Mouse (Mus musculus): ENCODE results near the gene Olfm3. TPM values are rescaled to one million over a fixed set of nuclear protein-coding genes. Genes with fewer than 3 reads are reported as not detected.

Gene Olfm3
- polyA plus RNA-seq, 1 experiment from 2014 or later = 0.05 TPM

DNA sequence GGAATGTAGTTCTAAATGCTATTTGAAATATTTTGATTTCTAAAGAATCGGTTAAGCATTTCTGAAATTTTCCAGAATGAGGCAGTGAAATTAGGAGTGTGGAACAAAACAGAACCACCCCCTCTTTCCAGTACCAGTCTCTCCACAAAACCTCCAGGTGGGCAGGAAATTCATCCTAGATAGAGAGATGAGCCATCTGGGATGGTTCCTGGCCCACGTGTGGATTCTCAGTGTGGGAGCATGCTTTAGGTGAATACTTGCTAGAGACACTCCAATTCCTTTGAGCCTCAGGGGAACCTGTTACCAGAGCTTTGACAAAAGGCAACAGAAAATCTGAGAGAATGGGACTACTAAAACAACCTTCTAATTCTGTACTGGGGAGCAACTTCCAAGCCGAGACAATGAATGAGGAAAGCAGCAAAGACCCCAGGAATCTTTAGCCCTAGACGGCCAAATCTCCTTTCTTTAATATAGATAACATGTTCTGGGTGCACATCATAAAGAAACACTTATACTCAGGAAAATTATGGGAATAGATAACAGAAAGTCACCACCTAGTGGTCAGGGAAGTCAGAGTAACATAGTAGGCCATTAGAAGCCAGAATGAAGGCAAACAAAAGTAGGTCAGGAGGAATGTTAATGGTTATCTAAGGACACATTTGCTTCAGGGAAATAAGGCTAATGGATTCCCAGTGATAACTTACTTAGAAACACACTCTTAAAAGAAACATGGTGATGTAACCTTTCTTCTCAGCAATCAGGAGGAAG is 58.6 kb downstream of the Olfm3 start:
- TF ChIP-seq CTCF (IDR thresholded peaks at IDR 0.05; ENCODE audit: low read depth) (no peak), EP300 (optimal IDR thresholded peaks at IDR 0.05) (no peak)
- Histone ChIP-seq H3K27ac (replicated peaks) (no peak overlapping the region), H3K36me3 (ENCODE audit: control insufficient read depth, insufficient read depth, low read length) (no peaks in the 10 kb centered on the region), H3K9me3 (ENCODE audit: control insufficient read depth, low read length) (no peaks in the 10 kb centered on the region), H3K4me3 (ENCODE audit: low read depth, low read length) (no peak overlapping the region), H3K4me2 (replicated peaks; ENCODE audit: low read depth) (no peak overlapping the region), H3K4me1 (replicated peaks; ENCODE audit: control insufficient read depth, insufficient read depth) (no peaks in the 10 kb centered on the region), H3K9ac (ENCODE audit: low read length) (no peak overlapping the region), H3K27me3 (ENCODE audit: control insufficient read depth, insufficient read depth, low read length) (no peaks in the 10 kb centered on the region)
- ATAC-seq (ENCODE audit: low FRiP score, low TSS enrichment) (no peak), DNase-seq (ENCODE audit: low spot score) (no peak)
- WGBS = 68% methylated on average over 4 of the region's 4 CpGs

DNA sequence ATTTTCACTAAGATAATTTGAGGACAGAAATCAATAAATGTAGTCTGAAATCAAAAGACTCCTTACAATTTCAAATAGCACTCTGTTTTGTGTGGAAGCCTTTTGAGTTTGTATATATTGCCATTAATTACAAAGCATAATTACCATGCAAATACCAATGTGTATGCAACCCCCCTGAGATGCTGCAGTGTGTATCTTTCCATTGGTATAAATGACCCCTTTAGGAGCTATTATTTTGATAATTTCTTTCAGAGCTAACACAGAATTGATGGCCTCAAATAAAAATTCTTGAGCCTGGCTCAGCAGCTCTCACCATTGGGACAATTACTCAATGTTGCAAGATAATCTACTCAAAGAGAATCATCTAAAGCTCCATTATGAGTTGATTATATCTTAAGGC is 67.3 kb downstream of the Olfm3 start:
- H3K9ac ChIP-seq (ENCODE audit: low read length) = no peak overlapping the region
- H3K4me2 ChIP-seq (replicated peaks; ENCODE audit: low read depth) = no peak overlapping the region
- TF ChIP-seq EP300 (optimal IDR thresholded peaks at IDR 0.05) (no peak), CTCF (IDR thresholded peaks at IDR 0.05; ENCODE audit: low read depth) (no peak)
- H3K27me3 ChIP-seq (ENCODE audit: control insufficient read depth, insufficient read depth, low read length) = no peaks in the 10 kb centered on the region
- H3K27ac ChIP-seq (replicated peaks) = no peak overlapping the region
- no peaks in the 10 kb centered on the region for H3K9me3 ChIP-seq (ENCODE audit: control insufficient read depth, low read length)
- no peak for ATAC-seq (ENCODE audit: low FRiP score, low TSS enrichment)
- H3K36me3 ChIP-seq (ENCODE audit: control insufficient read depth, insufficient read depth, low read length) = no peaks in the 10 kb centered on the region
- no peak for DNase-seq (ENCODE audit: low spot score)
- H3K4me3 ChIP-seq (ENCODE audit: low read depth, low read length) = no peak overlapping the region
- no peaks in the 10 kb centered on the region for H3K4me1 ChIP-seq (replicated peaks; ENCODE audit: control insufficient read depth, insufficient read depth)

DNA sequence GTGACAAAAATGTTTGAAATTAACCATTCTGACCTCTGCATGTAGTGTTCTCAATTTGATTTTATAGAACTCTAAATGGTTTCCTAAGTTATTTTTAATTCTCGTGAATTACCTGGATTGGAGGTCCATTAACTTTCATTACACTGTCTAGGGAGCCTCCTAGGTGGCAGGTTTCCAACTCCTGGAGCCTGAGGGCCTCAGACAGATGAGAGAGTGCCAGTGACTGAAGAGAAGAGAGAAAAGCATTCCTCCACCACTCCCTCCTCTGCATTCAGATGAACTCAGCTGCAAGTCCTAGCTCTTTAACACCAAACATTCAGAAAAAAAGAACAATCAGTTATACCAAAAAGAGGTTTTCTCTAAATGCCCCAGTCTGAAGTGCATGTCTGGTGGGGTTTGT is 68.6 kb downstream of the Olfm3 start:
- Histone ChIP-seq H3K27me3 (ENCODE audit: control insufficient read depth, insufficient read depth, low read length) (no peaks in the 10 kb centered on the region), H3K9ac (ENCODE audit: low read length) (no peak overlapping the region), H3K27ac (replicated peaks) (no peak overlapping the region), H3K4me2 (replicated peaks; ENCODE audit: low read depth) (no peak overlapping the region), H3K36me3 (ENCODE audit: control insufficient read depth, insufficient read depth, low read length) (no peaks in the 10 kb centered on the region), H3K4me3 (ENCODE audit: low read depth, low read length) (no peak overlapping the region), H3K9me3 (ENCODE audit: control insufficient read depth, low read length) (no peaks in the 10 kb centered on the region), H3K4me1 (replicated peaks; ENCODE audit: control insufficient read depth, insufficient read depth) (no peaks in the 10 kb centered on the region)
- 47% methylated on average over 1 of the region's 1 CpGs for WGBS
- ATAC-seq (ENCODE audit: low FRiP score, low TSS enrichment) (no peak), DNase-seq (ENCODE audit: low spot score) (no peak)
- TF ChIP-seq CTCF (IDR thresholded peaks at IDR 0.05; ENCODE audit: low read depth) = no peak
- no peak for TF ChIP-seq EP300 (optimal IDR thresholded peaks at IDR 0.05)

DNA sequence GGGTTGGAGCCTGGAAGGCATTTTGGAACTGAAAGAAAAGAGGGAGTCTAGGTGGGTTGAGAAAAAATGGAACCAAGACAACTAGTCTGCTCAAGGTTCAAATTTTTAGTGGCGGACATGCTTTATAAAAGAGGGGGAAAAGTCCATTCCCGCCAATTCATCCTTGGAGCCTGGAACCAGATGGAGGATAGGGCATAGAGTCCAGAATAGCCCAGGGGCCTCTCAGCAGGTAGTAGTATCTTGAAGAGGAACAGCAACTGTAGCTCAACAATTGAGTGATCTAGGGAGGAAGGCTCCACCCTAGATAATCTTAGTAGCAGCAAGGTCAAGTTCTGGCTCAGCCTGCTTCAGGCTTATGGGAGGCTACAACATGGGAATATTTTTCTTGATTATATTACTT is 87.0 kb downstream of the Olfm3 start:
- Histone ChIP-seq H3K27ac (replicated peaks) (no peak overlapping the region), H3K4me1 (replicated peaks; ENCODE audit: control insufficient read depth, insufficient read depth) (no peaks in the 10 kb centered on the region), H3K27me3 (ENCODE audit: control insufficient read depth, insufficient read depth, low read length) (no peaks in the 10 kb centered on the region), H3K4me2 (replicated peaks; ENCODE audit: low read depth) (no peak overlapping the region), H3K9me3 (ENCODE audit: control insufficient read depth, low read length) (no peaks in the 10 kb centered on the region), H3K4me3 (ENCODE audit: low read depth, low read length) (no peak overlapping the region), H3K36me3 (ENCODE audit: control insufficient read depth, insufficient read depth, low read length) (no peaks in the 10 kb centered on the region), H3K9ac (ENCODE audit: low read length) (no peak overlapping the region)
- ATAC-seq (ENCODE audit: low FRiP score, low TSS enrichment) (no peak), DNase-seq (ENCODE audit: low spot score) (no peak)
- 79% methylated on average over 2 of the region's 2 CpGs for WGBS
- no peak for TF ChIP-seq CTCF (IDR thresholded peaks at IDR 0.05; ENCODE audit: low read depth)
- no peak for TF ChIP-seq EP300 (optimal IDR thresholded peaks at IDR 0.05)

DNA sequence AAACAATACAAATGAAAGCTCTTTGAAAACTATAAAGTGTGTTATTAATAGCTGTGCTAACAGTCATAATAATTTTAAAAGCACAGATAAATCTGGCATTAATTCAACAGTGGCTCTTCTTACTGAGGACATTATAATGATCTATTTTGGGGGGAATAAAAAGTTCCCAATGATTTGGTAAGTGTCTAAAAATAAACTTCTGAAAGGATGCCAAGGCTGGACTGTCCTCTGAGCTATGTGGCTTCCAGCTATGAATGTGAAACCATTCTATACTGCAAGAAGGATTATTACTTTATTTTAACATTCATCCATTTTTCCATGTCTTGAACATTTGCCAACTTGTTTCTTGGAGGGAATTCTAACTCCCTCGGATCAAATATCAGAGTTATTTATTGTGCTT is 92.1 kb downstream of the Olfm3 start:
- ATAC-seq (ENCODE audit: low FRiP score, low TSS enrichment) = no peak

DNA sequence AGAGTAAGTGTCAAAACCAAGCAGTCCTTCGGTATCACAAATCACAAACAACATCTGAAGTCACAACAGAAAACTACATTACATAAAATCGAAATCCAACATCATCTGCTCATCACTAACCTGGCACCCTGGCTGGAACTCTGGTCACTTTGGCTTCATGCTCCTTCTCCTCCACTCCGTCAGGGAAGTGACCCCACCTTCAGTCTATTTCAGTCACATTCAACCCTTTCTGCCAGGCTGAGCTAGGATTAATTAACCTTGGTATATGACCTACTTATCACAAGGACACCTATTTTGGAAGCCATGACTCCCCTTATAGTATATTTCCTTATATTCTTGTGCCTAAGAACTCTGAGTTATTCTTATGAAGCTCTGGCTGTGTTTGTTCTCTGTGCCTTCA is 123.7 kb downstream of the Olfm3 start:
- Histone ChIP-seq H3K4me3 (ENCODE audit: low read depth, low read length) (no peak overlapping the region), H3K36me3 (ENCODE audit: control insufficient read depth, insufficient read depth, low read length) (no peaks in the 10 kb centered on the region), H3K9ac (ENCODE audit: low read length) (no peak overlapping the region), H3K27me3 (ENCODE audit: control insufficient read depth, insufficient read depth, low read length) (no peaks in the 10 kb centered on the region), H3K9me3 (ENCODE audit: control insufficient read depth, low read length) (no peaks in the 10 kb centered on the region), H3K4me1 (replicated peaks; ENCODE audit: control insufficient read depth, insufficient read depth) (no peaks in the 10 kb centered on the region), H3K27ac (replicated peaks) (no peak overlapping the region), H3K4me2 (replicated peaks; ENCODE audit: low read depth) (no peak overlapping the region)
- no peak for TF ChIP-seq CTCF (IDR thresholded peaks at IDR 0.05; ENCODE audit: low read depth)
- TF ChIP-seq EP300 (optimal IDR thresholded peaks at IDR 0.05) = no peak
- whole genome bisulfite sequencing = 76% methylated on average over 3 of the region's 3 CpGs
- DNase-seq (ENCODE audit: low spot score) (no peak), ATAC-seq (ENCODE audit: low FRiP score, low TSS enrichment) (no peak)

More for the DNA sequence above, 92.1 kb downstream of the Olfm3 start:
- DNase-seq (ENCODE audit: low spot score) = no peak
- Histone ChIP-seq H3K4me3 (ENCODE audit: low read depth, low read length) (no peak overlapping the region), H3K4me1 (replicated peaks; ENCODE audit: control insufficient read depth, insufficient read depth) (no peaks in the 10 kb centered on the region), H3K27ac (replicated peaks) (no peak overlapping the region), H3K4me2 (replicated peaks; ENCODE audit: low read depth) (no peak overlapping the region), H3K9ac (ENCODE audit: low read length) (no peak overlapping the region), H3K36me3 (ENCODE audit: control insufficient read depth, insufficient read depth, low read length) (no peaks in the 10 kb centered on the region), H3K27me3 (ENCODE audit: control insufficient read depth, insufficient read depth, low read length) (no peaks in the 10 kb centered on the region), H3K9me3 (ENCODE audit: control insufficient read depth, low read length) (no peaks in the 10 kb centered on the region)
- TF ChIP-seq CTCF (IDR thresholded peaks at IDR 0.05; ENCODE audit: low read depth) (no peak), EP300 (optimal IDR thresholded peaks at IDR 0.05) (no peak)
- WGBS = 30% methylated on average over 1 of the region's 1 CpGs
